Mouse (Mus musculus) R1 (cell line): Measurements from ENCODE around the gene Fndc3a.
A peak's percentile ranks its signal among the peaks of the same experiment; 100 is the strongest.

ENCODE experiments used
- DNase-seq: peaks from one replicate; pipeline ENCODE4 v3.0.0-alpha.2; 2018; ENCODE audit warnings: low read depth, low spot score

Fndc3a gene

GRCm38 (mm10) chr14:72709710-72710340 lies at the start of gene Fndc3a:
TSS of gene Fndc3a (minus strand) at chr14:72710003.
- DNase-seq: peak; percentile 82

GRCm38 (mm10) chr14:72752893-72753292 lies 43.1 kb upstream of the Fndc3a start:
- DNase-seq: no peak

GRCm38 (mm10) chr14:72750426-72751182 lies 40.8 kb upstream of the Fndc3a start:
- no peak for DNase-seq

- no peak for DNase-seq
Measured at GRCm38 (mm10) chr14:72748331-72748730, 38.5 kb upstream of the Fndc3a start.

GRCm38 (mm10) chr14:72741667-72742066 lies 31.9 kb upstream of the Fndc3a start:
- no peak for DNase-seq

GRCm38 (mm10) chr14:72740336-72740735 lies 30.5 kb upstream of the Fndc3a start:
- no peak for DNase-seq

GRCm38 (mm10) chr14:72739484-72740208 lies 29.8 kb upstream of the Fndc3a start:
- no peak for DNase-seq

- no peak for DNase-seq
Measured at GRCm38 (mm10) chr14:72738776-72739175, 29.0 kb upstream of the Fndc3a start.

GRCm38 (mm10) chr14:72738217-72738616 lies 28.4 kb upstream of the Fndc3a start:
- no peak for DNase-seq

- DNase-seq: no peak
Measured at GRCm38 (mm10) chr14:72725865-72726264, 16.1 kb upstream of the Fndc3a start.

- no peak for DNase-seq
Measured at GRCm38 (mm10) chr14:72722274-72723053, 12.7 kb upstream of the Fndc3a start.

GRCm38 (mm10) chr14:72716175-72716574 lies 6.4 kb upstream of the Fndc3a start:
- no peak for DNase-seq

- no peak for DNase-seq
Measured at GRCm38 (mm10) chr14:72711130-72711529, 1.3 kb upstream of the Fndc3a start.

- peak; percentile 81 for DNase-seq
Measured at GRCm38 (mm10) chr14:72710341-72711027, 681 bp upstream of the Fndc3a start.

GRCm38 (mm10) chr14:72709091-72709709 lies 603 bp downstream of the Fndc3a start:
- peak; percentile 68 for DNase-seq

- no peak for DNase-seq
Measured at GRCm38 (mm10) chr14:72708581-72708991, 1.2 kb downstream of the Fndc3a start.

- no peak for DNase-seq
Measured at GRCm38 (mm10) chr14:72700056-72700455, 9.7 kb downstream of the Fndc3a start.

GRCm38 (mm10) chr14:72691406-72691805 lies 18.4 kb downstream of the Fndc3a start:
- DNase-seq: no peak

- DNase-seq: no peak
Measured at GRCm38 (mm10) chr14:72689525-72689924, 20.3 kb downstream of the Fndc3a start.

- no peak for DNase-seq
Measured at GRCm38 (mm10) chr14:72684857-72685370, 24.9 kb downstream of the Fndc3a start.
